Mouse (Mus musculus): ENCODE measurements around the gene Epor. TPM values are rescaled to one million over a fixed set of nuclear protein-coding genes. Genes with fewer than 3 reads are reported as not detected.

Epor gene
- total and polyA plus RNA-seq, 3 experiments: 192 to 440 TPM; not detected in 1

GRCm38 (mm10) chr9:21955570-21956281, 7.6 kb downstream of the Epor start, which contains the start of gene Swsap1:
Gene Swsap1, plus strand, starts transcription at chr9:21955755.
- H3K4me3 ChIP-seq (ENCODE audit: control insufficient read depth in 1 of 2, insufficient read depth in 1 of 2, low read depth in 2 of 2, low read length in 2 of 2): peak within 1 kb of the TSS; percentile 52 to 66
- H3K4me1 ChIP-seq (ENCODE audit: control insufficient read depth in 1 of 2, insufficient read depth in 2 of 2, low read length in 2 of 2): peaks cover 7 to 33% of the 10 kb centered on the region in 2 experiments
- H3K9ac ChIP-seq (ENCODE audit: control insufficient read depth, low read depth, low read length, poor library complexity, severe bottlenecking): peak within 1 kb of the TSS; percentile 76
- DNase-seq (ENCODE audit: low read depth, low spot score): peak; percentile 100
- TF ChIP-seq GATA1 (IDR thresholded peaks at IDR 0.05; ENCODE audit: low read depth, low read length) (peak; percentile 26; the same call in 1 of the 2 replicates), SIN3A (IDR thresholded peaks at IDR 0.05; ENCODE audit: low read length) (no peak)
- no peaks in the 10 kb centered on the region for H3K27me3 ChIP-seq (ENCODE audit: control insufficient read depth in 1 of 2, insufficient read depth in 2 of 2, low read length in 2 of 2)
- peaks cover 8 to 26% of the 10 kb centered on the region in 2 experiments for H3K36me3 ChIP-seq (ENCODE audit: control insufficient read depth in 1 of 2, insufficient read depth in 2 of 2, low read length in 2 of 2)
- H3K79me2 ChIP-seq (ENCODE audit: control insufficient read depth, insufficient read depth, low read length, poor library complexity): peaks cover 17% of the 10 kb centered on the region
- peak within 1 kb of the TSS; percentile 87 for H3K27ac ChIP-seq (ENCODE audit: control insufficient read depth, low read depth, low read length)
- H3K9me3 ChIP-seq (replicated peaks; ENCODE audit: insufficient read depth, low read length): no peaks in the 10 kb centered on the region

GRCm38 (mm10) chr9:21955225-21955569, 8.1 kb downstream of the Epor start:
- TF ChIP-seq ZMIZ1 (IDR thresholded peaks at IDR 0.05; ENCODE audit: low read depth, low read length) (no peak), JUND (IDR thresholded peaks at IDR 0.05; ENCODE audit: low read depth, low read length) (no peak), USF1 (IDR thresholded peaks at IDR 0.05; ENCODE audit: low read depth, low read length) (no peak), CTCF (IDR thresholded peaks at IDR 0.05 in 2 of 3, conservative IDR thresholded peaks at IDR 0.05 in 1 of 3; ENCODE audit: control insufficient read depth in 1 of 3, insufficient read depth in 1 of 3, low read depth in 2 of 3, low read length in 3 of 3, poor library complexity in 1 of 3, severe bottlenecking in 1 of 3) (peak in 1 of 3 experiments; percentile 61; a peak in 2 of 6 replicates), CHD2 (IDR thresholded peaks at IDR 0.05; ENCODE audit: low read length) (no peak), TCF12 (IDR thresholded peaks at IDR 0.05; ENCODE audit: low read depth, low read length) (no peak)
- Histone ChIP-seq H3K9ac (ENCODE audit: control insufficient read depth, low read depth, low read length, poor library complexity, severe bottlenecking) (peak overlapping the region; percentile 76), H3K36me3 (ENCODE audit: control insufficient read depth in 1 of 2, insufficient read depth in 2 of 2, low read length in 2 of 2) (peaks cover 7 to 21% of the 10 kb centered on the region in 2 experiments), H3K4me3 (ENCODE audit: control insufficient read depth in 1 of 2, insufficient read depth in 1 of 2, low read depth in 2 of 2, low read length in 2 of 2) (peak overlapping the region; percentile 52 to 66), H3K4me1 (ENCODE audit: control insufficient read depth in 1 of 2, insufficient read depth in 2 of 2, low read length in 2 of 2) (peaks cover 7 to 28% of the 10 kb centered on the region in 2 experiments), H3K27me3 (ENCODE audit: control insufficient read depth in 1 of 2, insufficient read depth in 2 of 2, low read length in 2 of 2) (no peaks in the 10 kb centered on the region), H3K27ac (ENCODE audit: control insufficient read depth, low read depth, low read length) (peak overlapping the region; percentile 87), H3K9me3 (replicated peaks; ENCODE audit: insufficient read depth, low read length) (no peaks in the 10 kb centered on the region), H3K79me2 (ENCODE audit: control insufficient read depth, insufficient read depth, low read length, poor library complexity) (peaks cover 12% of the 10 kb centered on the region)
- DNase-seq (ENCODE audit: low read depth, low spot score): no peak

- Histone ChIP-seq H3K79me2 (ENCODE audit: control insufficient read depth, insufficient read depth, low read length, poor library complexity) (peaks cover 6% of the 10 kb centered on the region), H3K4me1 (ENCODE audit: control insufficient read depth in 1 of 2, insufficient read depth in 2 of 2, low read length in 2 of 2) (peaks cover 7 to 22% of the 10 kb centered on the region in 2 experiments), H3K9ac (ENCODE audit: control insufficient read depth, low read depth, low read length, poor library complexity, severe bottlenecking) (peak overlapping the region; percentile 76), H3K27me3 (ENCODE audit: control insufficient read depth in 1 of 2, insufficient read depth in 2 of 2, low read length in 2 of 2) (no peaks in the 10 kb centered on the region), H3K9me3 (replicated peaks; ENCODE audit: insufficient read depth, low read length) (no peaks in the 10 kb centered on the region), H3K4me3 (ENCODE audit: control insufficient read depth in 1 of 2, insufficient read depth in 1 of 2, low read depth in 2 of 2, low read length in 2 of 2) (peak overlapping the region; percentile 52 to 66), H3K36me3 (ENCODE audit: control insufficient read depth in 1 of 2, insufficient read depth in 2 of 2, low read length in 2 of 2) (peaks cover 2 to 15% of the 10 kb centered on the region in 2 experiments; a peak in 2 of 4 replicates), H3K27ac (ENCODE audit: control insufficient read depth, low read depth, low read length) (peak overlapping the region; percentile 87)
- peak; percentile 70 for DNase-seq (ENCODE audit: low read depth, low spot score)
- TF ChIP-seq RCOR1 (IDR thresholded peaks at IDR 0.05; ENCODE audit: low read depth, low read length) (no peak), MYB (IDR thresholded peaks at IDR 0.05; ENCODE audit: low read depth, low read length) (no peak), TBP (IDR thresholded peaks at IDR 0.05; ENCODE audit: low read depth, low read length) (no peak), SIN3A (IDR thresholded peaks at IDR 0.05; ENCODE audit: low read length) (no peak), ZNF384 (IDR thresholded peaks at IDR 0.05; ENCODE audit: low read depth, low read length) (no peak), KAT2A (conservative IDR thresholded peaks at IDR 0.05; ENCODE audit: low read depth, low read length) (no peak), ELF1 (IDR thresholded peaks at IDR 0.05; ENCODE audit: low read depth, low read length) (no peak), USF1 (IDR thresholded peaks at IDR 0.05; ENCODE audit: low read depth, low read length) (no peak), MYC (IDR thresholded peaks at IDR 0.05; ENCODE audit: low read depth, low read length) (no peak)
Measured at GRCm38 (mm10) chr9:21954635-21955034, 8.7 kb downstream of the Epor start.
